Mouse (Mus musculus): ENCODE measurements at regions not wholly inside any gene's neighbourhood (a gene's known extent, or its start where the extent isn't known, plus 50 kb on each side); places are given as distances from the start of the nearest gene placed in this dataset.

- DNase-seq (ENCODE audit: low spot score in 2 of 2): no peak
These were observed 252.9 kb upstream of the Zeb2 start for GRCm38 (mm10) chr2:45369914-45370614.

- no peak for DNase-seq (ENCODE audit: low spot score in 2 of 2)
These were observed 252.2 kb upstream of the Zeb2 start for GRCm38 (mm10) chr2:45369432-45369831.

GRCm38 (mm10) chr2:45367436-45368193 lies 250.4 kb upstream of the Zeb2 start:
- peak in 1 of 2 experiments; percentile 10 for DNase-seq (ENCODE audit: low spot score in 2 of 2)

- no peak for DNase-seq (ENCODE audit: low spot score in 2 of 2)
These were observed 240.1 kb upstream of the Zeb2 start for GRCm38 (mm10) chr2:45357266-45357665.

- DNase-seq (ENCODE audit: low spot score in 2 of 2): no peak
These were observed 239.5 kb upstream of the Zeb2 start for GRCm38 (mm10) chr2:45356558-45357170.

- no peak for DNase-seq (ENCODE audit: low spot score in 2 of 2)
These were observed 238.8 kb upstream of the Zeb2 start for GRCm38 (mm10) chr2:45356021-45356420.

- no peak for DNase-seq (ENCODE audit: low spot score in 2 of 2)
These were observed 234.4 kb upstream of the Zeb2 start for GRCm38 (mm10) chr2:45351529-45352133.

GRCm38 (mm10) chr2:45346358-45346757 lies 229.2 kb upstream of the Zeb2 start:
- DNase-seq (ENCODE audit: low spot score in 2 of 2): no peak

- no peak for DNase-seq (ENCODE audit: low spot score in 2 of 2)
These were observed 222.7 kb upstream of the Zeb2 start for GRCm38 (mm10) chr2:45339866-45340265.

- DNase-seq (ENCODE audit: low spot score in 2 of 2): no peak
These were observed 221.6 kb upstream of the Zeb2 start for GRCm38 (mm10) chr2:45338809-45339208.

- DNase-seq (ENCODE audit: low spot score in 2 of 2): peak in 1 of 2 experiments; percentile 24
These were observed 199.9 kb upstream of the Zeb2 start for GRCm38 (mm10) chr2:45316945-45317565.

GRCm38 (mm10) chr2:45287530-45288009 lies 170.4 kb upstream of the Zeb2 start:
- DNase-seq (ENCODE audit: low spot score in 2 of 2): no peak

- no peak for DNase-seq (ENCODE audit: low spot score in 2 of 2)
These were observed 166.6 kb upstream of the Zeb2 start for GRCm38 (mm10) chr2:45283811-45284210.

- DNase-seq (ENCODE audit: low spot score in 2 of 2): no peak
These were observed 162.3 kb upstream of the Zeb2 start for GRCm38 (mm10) chr2:45279490-45279889.

- DNase-seq (ENCODE audit: low spot score in 2 of 2): no peak
These were observed 160.4 kb upstream of the Zeb2 start for GRCm38 (mm10) chr2:45277602-45278001.

GRCm38 (mm10) chr2:45276703-45277102 lies 159.5 kb upstream of the Zeb2 start:
- DNase-seq (ENCODE audit: low spot score in 2 of 2): no peak

- no peak for DNase-seq (ENCODE audit: low spot score in 2 of 2)
These were observed 152.8 kb upstream of the Zeb2 start for GRCm38 (mm10) chr2:45270035-45270434.

- DNase-seq (ENCODE audit: low spot score in 2 of 2): no peak
These were observed 148.6 kb upstream of the Zeb2 start for GRCm38 (mm10) chr2:45265819-45266218.

- no peak for DNase-seq (ENCODE audit: low spot score in 2 of 2)
These were observed 144.8 kb upstream of the Zeb2 start for GRCm38 (mm10) chr2:45261949-45262348.

GRCm38 (mm10) chr2:45258897-45259296 lies 141.7 kb upstream of the Zeb2 start:
- DNase-seq (ENCODE audit: low spot score in 2 of 2): no peak

- DNase-seq (ENCODE audit: low spot score in 2 of 2): no peak
These were observed 139.2 kb upstream of the Zeb2 start for GRCm38 (mm10) chr2:45256373-45256772.

GRCm38 (mm10) chr2:45253936-45254335 lies 136.7 kb upstream of the Zeb2 start:
- no peak for DNase-seq (ENCODE audit: low spot score in 2 of 2)
